Mouse (Mus musculus) midbrain, embryonic 11.5 days (tissue): Measurements from ENCODE around the gene Lmcd1. TPM values are rescaled to one million over a fixed set of nuclear protein-coding genes. Genes with fewer than 3 reads are reported as not detected.

Source experiments
- ATAC-seq: fragments of 200-750 bp; cut with Nextera tagmentation; 2 replicates; pipeline ENCODE4 v1.8.0; 2017; ENCODE audit warnings: moderate TSS enrichment, moderate library complexity; ENCODE audit not compliant: low FRiP score
- DNase-seq: peaks from one replicate; pipeline ENCODE4 v3.0.0; 2015; ENCODE audit warnings: low spot score; ENCODE audit errors: missing footprints
- H3K27ac ChIP-seq: fragments of 300-500 bp; sonication (generic); 2 replicates; pipeline ENCODE4 v1.5.1; 2014; ENCODE audit warnings: low read depth, low read length
- H3K27me3 ChIP-seq: fragments of 300-500 bp; sonication (generic); 2 replicates; pipeline ENCODE4 v1.6.1; 2014; ENCODE audit warnings: mild to moderate bottlenecking, low read length, moderate library complexity, mixed read lengths; ENCODE audit not compliant: control insufficient read depth, insufficient read depth
- H3K36me3 ChIP-seq: fragments of 300-500 bp; sonication (generic); 2 replicates; pipeline ENCODE4 v1.6.1; 2014; ENCODE audit warnings: mild to moderate bottlenecking, low read length, moderate library complexity, mixed read lengths; ENCODE audit not compliant: control insufficient read depth, insufficient read depth
- H3K4me1 ChIP-seq: fragments of 300-500 bp; sonication (generic); 2 replicates; pipeline ENCODE4 v1.6.1; 2014; ENCODE audit warnings: low read length; ENCODE audit not compliant: control insufficient read depth, insufficient read depth
- H3K4me2 ChIP-seq: fragments of 300-500 bp; sonication (generic); 2 replicates; pipeline ENCODE4 v1.6.1; 2014; ENCODE audit warnings: mild to moderate bottlenecking, moderate library complexity
- H3K4me3 ChIP-seq: fragments of 300-500 bp; sonication (generic); 2 replicates; pipeline ENCODE4 v1.5.1; 2014; ENCODE audit warnings: low read depth, low read length
- H3K9ac ChIP-seq: fragments of 300-500 bp; sonication (generic); 2 replicates; pipeline ENCODE4 v1.6.1; 2014; ENCODE audit warnings: low read length
- H3K9me3 ChIP-seq: fragments of 300-500 bp; sonication (generic); 2 replicates; pipeline ENCODE4 v1.6.1; 2016; ENCODE audit warnings: low read length; ENCODE audit not compliant: control insufficient read depth
- WGBS: fragments of 180-500 bp; shearing (Covaris S2); extraction: QIAGEN DNeasy Blood & Tissue Kit; methylation state at CpG from one replicate; pipeline ENCODE4 v1.1.7; 2014; 5-methylcytosine and 5-hydroxymethylcytosine counted together
- polyA plus RNA-seq: library from polyadenylated mRNA; unstranded; fragments of >200 nt; fragmentation: Nextera tagmentation; extraction: Ambion mirVana; gene quantifications from 2 replicates; pipeline ENCODE4 v1.2.1, GENCODE M21; 2014

The Lmcd1 gene
- polyA plus RNA-seq, 1 experiment from 2014 or later: 3.0 TPM

DNA sequence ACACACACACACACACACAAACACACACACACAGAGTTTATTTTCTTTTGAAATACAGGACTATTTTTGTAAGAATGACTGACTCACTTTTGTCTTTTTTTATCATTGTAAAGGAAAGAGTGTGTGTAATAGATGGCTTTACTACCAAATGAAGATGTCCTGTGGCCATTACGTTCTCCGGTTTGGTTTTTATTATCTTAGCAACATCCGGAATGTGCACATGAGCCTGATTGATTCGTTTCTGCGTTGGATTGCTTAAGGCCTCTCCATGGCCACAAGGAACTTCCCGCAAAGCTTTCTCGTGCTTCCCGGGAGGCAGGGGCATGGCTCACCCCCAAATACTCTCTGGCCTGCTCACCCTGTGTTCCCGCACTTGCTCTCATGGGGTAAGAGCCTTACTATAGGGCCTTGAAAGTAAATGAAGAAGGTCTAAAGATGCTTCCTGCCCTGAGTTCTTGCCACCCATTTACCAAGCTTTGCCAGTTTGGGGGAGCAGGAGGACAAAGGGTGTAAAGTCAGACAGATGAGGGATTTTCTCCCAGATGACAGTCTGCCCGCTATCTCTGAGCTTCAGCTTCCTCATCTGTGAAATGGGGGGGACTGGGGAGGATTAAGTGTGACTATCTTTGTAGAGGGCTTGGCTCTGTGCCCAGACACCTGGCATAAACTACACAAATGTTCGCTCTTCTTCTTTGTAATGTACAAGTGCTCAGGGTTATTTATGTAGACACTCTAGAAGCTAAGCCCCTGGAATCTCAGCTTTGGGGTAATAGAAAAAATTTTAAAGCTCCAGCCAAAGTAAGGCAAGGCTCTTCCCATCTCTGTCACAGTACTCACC, 18.0 kb upstream of the Lmcd1 start:
- Histone ChIP-seq H3K4me2 (no peak overlapping the region), H3K9me3 (no peaks in the 10 kb centered on the region), H3K9ac (no peak overlapping the region), H3K27ac (no peak overlapping the region), H3K27me3 (no peaks in the 10 kb centered on the region), H3K4me3 (no peak overlapping the region), H3K4me1 (no peaks in the 10 kb centered on the region), H3K36me3 (no peaks in the 10 kb centered on the region)
- 85% methylated on average over 11 of the region's 11 CpGs for WGBS
- ATAC-seq (no peak), DNase-seq (peak; percentile 57)

DNA sequence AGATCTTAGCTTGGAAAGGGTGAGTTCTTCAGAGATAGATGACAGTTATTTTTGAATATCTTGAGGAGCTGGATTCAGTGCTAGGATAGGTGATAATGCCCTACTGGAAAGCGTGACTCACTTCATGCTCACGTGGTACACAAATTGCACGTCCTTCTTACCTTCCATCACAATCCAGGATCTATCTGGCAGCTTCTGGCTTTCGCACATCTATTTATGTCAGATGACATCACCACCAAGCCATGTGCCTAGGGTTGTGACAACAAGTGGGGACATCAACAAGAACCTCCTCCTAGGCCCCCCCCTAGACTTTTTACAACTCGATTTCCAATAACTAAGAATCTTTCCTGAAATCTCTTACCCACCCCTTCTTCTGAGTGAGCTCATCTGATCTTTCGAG, 17.0 kb upstream of the Lmcd1 start:
- no peak overlapping the region for H3K4me3 ChIP-seq
- no peak overlapping the region for H3K4me2 ChIP-seq
- no peaks in the 10 kb centered on the region for H3K27me3 ChIP-seq
- no peak for ATAC-seq
- WGBS: 88% methylated on average over 6 of the region's 6 CpGs
- H3K9ac ChIP-seq: no peak overlapping the region
- no peak overlapping the region for H3K27ac ChIP-seq
- no peaks in the 10 kb centered on the region for H3K4me1 ChIP-seq
- DNase-seq: peak; percentile 62
- no peaks in the 10 kb centered on the region for H3K36me3 ChIP-seq
- H3K9me3 ChIP-seq: no peaks in the 10 kb centered on the region

DNA sequence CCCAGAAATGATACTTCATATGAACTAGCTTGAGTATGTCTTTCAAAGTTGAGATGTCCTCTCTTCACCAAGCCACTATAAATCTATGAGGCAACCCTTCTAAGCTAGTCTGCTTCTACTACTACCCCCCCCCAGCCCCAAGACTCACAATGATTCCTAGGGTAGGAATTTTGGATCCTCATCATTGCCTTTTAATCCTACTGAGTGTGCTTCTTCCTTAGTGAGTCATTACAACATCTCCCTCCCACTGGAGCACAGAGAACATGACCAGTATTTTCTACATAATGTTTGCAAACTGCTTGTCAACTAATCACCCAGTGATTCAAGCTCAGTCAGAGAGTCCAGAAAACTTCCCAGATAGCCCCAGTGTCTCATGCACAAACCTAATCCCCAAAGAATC, 12.5 kb upstream of the Lmcd1 start:
- H3K27me3 ChIP-seq: no peaks in the 10 kb centered on the region
- H3K9me3 ChIP-seq: no peaks in the 10 kb centered on the region
- H3K4me2 ChIP-seq: no peak overlapping the region
- DNase-seq (no peak), ATAC-seq (no peak)
- no peak overlapping the region for H3K9ac ChIP-seq
- no peaks in the 10 kb centered on the region for H3K36me3 ChIP-seq
- no peak overlapping the region for H3K4me3 ChIP-seq
- H3K4me1 ChIP-seq: no peaks in the 10 kb centered on the region
- H3K27ac ChIP-seq: no peak overlapping the region

DNA sequence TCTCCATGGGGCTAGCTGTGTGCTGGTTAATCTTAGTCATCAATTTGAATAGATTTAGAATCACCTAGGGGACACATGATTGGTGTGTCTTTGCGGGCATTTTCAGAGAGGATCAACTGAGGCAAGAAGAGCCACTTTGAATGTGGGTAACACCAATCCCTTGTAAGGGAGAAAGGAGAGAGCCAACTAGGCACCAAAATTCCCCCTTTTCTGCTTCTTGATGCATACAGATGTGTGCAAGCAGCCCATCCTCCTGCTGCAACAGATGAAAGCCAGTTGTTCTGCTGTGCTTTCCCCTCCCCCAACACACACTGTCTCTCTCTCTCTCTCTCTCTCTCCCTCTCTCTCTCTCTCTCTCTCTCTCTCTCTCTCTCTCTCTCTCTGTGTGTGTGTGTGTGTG, 9.2 kb upstream of the Lmcd1 start:
- H3K4me3 ChIP-seq: no peak overlapping the region
- DNase-seq: no peak
- H3K9ac ChIP-seq: no peak overlapping the region
- H3K36me3 ChIP-seq: no peaks in the 10 kb centered on the region
- WGBS: 92% methylated on average over 1 of the region's 1 CpGs
- H3K27ac ChIP-seq: no peak overlapping the region
- no peak overlapping the region for H3K4me2 ChIP-seq
- no peaks in the 10 kb centered on the region for H3K4me1 ChIP-seq
- H3K27me3 ChIP-seq: no peaks in the 10 kb centered on the region
- H3K9me3 ChIP-seq: no peaks in the 10 kb centered on the region
- no peak for ATAC-seq

DNA sequence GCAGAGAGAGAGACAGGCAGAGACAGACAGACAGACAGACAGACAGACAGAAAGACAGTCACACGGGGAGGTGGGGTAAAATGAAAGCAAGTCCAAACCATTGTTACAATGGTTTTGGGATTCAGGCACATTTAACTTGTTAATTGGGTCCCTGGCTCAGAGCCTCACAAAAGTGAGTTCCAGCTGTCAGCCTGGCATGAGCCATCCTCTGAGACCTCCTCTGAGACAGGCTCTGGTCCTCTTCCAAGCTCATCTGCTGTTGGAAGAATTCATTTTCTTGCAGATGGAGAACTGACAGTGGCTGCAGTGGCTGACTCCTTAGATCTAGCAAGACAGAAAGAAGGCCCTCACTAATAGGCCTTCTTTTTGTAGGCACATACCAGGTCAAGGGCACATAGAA, 6.9 kb upstream of the Lmcd1 start:
- Histone ChIP-seq H3K9ac (no peak overlapping the region), H3K4me3 (no peak overlapping the region), H3K36me3 (no peaks in the 10 kb centered on the region), H3K27me3 (no peaks in the 10 kb centered on the region), H3K27ac (no peak overlapping the region), H3K4me2 (no peak overlapping the region), H3K9me3 (no peaks in the 10 kb centered on the region), H3K4me1 (no peaks in the 10 kb centered on the region)
- 57% methylated on average over 1 of the region's 1 CpGs for WGBS
- ATAC-seq: no peak
- no peak for DNase-seq

DNA sequence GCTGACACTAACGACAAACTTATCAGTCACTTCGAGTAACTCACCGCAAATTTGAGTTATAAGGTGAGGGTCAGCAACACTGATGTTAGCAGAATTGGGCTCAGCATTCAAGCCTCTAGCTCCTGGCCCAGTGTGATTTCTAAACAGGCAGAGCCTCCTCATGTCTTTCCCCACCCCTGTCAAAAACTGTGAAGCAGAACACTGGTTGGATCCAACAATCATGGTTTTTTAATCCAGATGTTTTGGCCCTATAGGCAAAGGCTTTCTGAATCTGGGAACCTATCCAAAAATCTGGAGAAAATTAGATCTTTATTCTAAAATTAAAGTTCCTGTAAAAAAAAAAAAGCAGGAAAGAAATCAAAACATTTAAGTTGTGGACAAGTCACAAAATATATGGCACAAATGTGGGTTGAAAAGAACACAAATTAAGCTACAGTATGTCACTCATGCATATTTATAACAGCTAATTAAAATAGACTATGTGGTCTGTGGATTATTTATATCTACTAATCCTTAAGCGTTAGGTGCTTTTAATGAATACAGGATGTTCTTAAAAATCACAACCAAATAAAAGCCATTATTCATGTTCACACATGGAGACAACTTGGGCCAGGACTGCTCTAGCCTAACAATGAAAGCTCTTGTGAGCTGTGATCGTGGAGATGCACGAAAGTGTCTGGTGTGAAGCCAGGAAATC, 5.7 kb upstream of the Lmcd1 start:
- no peak overlapping the region for H3K4me3 ChIP-seq
- H3K4me1 ChIP-seq: no peaks in the 10 kb centered on the region
- H3K36me3 ChIP-seq: no peaks in the 10 kb centered on the region
- no peak overlapping the region for H3K4me2 ChIP-seq
- WGBS: 90% methylated on average over 6 of the region's 6 CpGs
- H3K9me3 ChIP-seq: no peaks in the 10 kb centered on the region
- DNase-seq: no peak
- H3K27me3 ChIP-seq: no peaks in the 10 kb centered on the region
- H3K9ac ChIP-seq: no peak overlapping the region
- ATAC-seq: no peak
- H3K27ac ChIP-seq: no peak overlapping the region

DNA sequence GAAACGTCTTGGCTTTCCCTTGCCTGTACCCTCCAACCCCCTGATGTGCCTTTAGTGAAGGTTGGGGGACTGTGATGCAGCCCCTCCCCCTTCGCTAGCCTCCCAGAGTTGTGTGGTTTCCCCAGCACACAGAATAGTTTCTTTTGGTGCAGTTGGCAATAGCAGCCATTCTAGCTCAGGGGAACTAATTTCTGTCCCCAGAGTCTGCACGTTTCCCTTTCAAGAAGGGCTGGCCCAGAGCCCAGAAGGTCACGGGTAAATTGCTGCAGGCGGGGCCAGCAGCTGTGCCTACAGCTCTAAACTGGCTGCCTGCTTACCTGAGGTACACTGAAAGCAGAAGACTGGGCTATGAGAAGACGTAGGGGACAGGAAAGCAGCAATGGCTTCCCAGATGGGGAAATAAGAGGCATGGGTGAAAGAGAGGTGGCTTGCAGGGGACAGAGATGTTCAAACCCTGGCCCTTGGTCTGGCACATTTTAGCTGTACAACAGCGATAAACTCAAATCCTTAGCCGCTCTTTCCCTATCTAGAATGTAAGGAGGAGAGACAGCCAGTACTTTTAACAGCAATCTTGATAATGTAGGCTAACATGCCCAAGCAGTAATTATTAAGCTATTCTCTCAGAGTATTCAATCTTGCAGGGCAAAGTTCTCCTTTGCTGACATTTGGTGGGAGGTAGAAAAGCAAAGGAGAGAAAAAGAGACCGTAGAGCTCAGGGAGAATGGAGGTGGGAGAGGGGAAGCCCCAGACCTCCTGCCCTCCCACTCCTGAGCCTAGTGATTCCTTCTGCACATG, 900 bp downstream of the Lmcd1 start:
- 39% methylated on average over 9 of the region's 9 CpGs for WGBS
- Histone ChIP-seq H3K9me3 (no peaks in the 10 kb centered on the region), H3K4me1 (peaks cover 12% of the 10 kb centered on the region), H3K36me3 (no peaks in the 10 kb centered on the region), H3K27ac (no peak overlapping the region), H3K9ac (no peak overlapping the region), H3K4me2 (peak overlapping the region; percentile 55; the same call in 1 of the 2 replicates), H3K4me3 (no peak overlapping the region), H3K27me3 (no peaks in the 10 kb centered on the region)
- DNase-seq (peak; percentile 88), ATAC-seq (peak; percentile 28; the same call in 1 of the 2 replicates)

DNA sequence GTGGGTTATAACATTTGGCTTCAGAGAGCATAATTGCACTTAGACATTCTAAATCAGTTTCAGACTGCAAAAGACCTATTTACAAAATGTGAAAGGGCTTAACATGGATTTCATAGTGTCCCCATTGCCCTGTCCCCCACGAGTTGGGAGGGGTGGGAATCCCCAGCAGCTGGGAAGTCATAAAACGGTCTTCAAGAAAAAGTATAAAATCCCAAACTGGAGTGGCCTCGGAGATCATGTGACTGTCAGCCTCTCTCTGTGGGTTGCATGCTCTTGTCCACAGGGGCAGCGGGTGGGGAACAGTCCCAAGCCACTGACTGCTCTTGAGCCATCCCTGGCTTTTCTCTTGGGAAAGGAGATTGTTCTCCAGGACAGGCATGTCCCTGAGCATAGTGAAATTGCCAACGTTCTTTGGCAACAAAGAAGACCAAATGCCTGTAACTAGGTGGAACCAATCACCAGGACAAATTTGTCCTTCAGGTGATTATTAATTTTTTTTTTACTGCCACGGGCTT, 2.2 kb downstream of the Lmcd1 start:
- Histone ChIP-seq H3K9me3 (no peaks in the 10 kb centered on the region), H3K4me1 (peaks cover 12% of the 10 kb centered on the region), H3K27ac (no peak overlapping the region), H3K9ac (no peak overlapping the region), H3K4me2 (no peak overlapping the region), H3K4me3 (no peak overlapping the region), H3K36me3 (no peaks in the 10 kb centered on the region), H3K27me3 (no peaks in the 10 kb centered on the region)
- 78% methylated on average over 6 of the region's 6 CpGs for WGBS
- ATAC-seq (no peak), DNase-seq (peak; percentile 14)
